Mouse (Mus musculus): ENCODE measurements around the gene Ccdc88a.

Gene Ccdc88a

GRCm38 (mm10) chr11:29373396-29374273, at the start of gene Ccdc88a:
Gene Ccdc88a (plus strand): TSS chr11:29373658.
- DNase-seq: peak; percentile 95

GRCm38 (mm10) chr11:29335505-29335904, 38.0 kb upstream of the Ccdc88a start:
- DNase-seq: no peak

GRCm38 (mm10) chr11:29341259-29341658, 32.2 kb upstream of the Ccdc88a start:
- no peak for DNase-seq

- no peak for DNase-seq
Observed at GRCm38 (mm10) chr11:29344891-29345657, 28.4 kb upstream of the Ccdc88a start.

- no peak for DNase-seq
Observed at GRCm38 (mm10) chr11:29345673-29346286, 27.7 kb upstream of the Ccdc88a start.

GRCm38 (mm10) chr11:29350891-29351290, 22.6 kb upstream of the Ccdc88a start:
- no peak for DNase-seq

GRCm38 (mm10) chr11:29352214-29352613, 21.2 kb upstream of the Ccdc88a start:
- no peak for DNase-seq

- no peak for DNase-seq
Observed at GRCm38 (mm10) chr11:29368161-29368560, 5.3 kb upstream of the Ccdc88a start.

- no peak for DNase-seq
Observed at GRCm38 (mm10) chr11:29373050-29373395, 435 bp upstream of the Ccdc88a start.

- no peak for DNase-seq
Observed at GRCm38 (mm10) chr11:29374274-29374656, 807 bp downstream of the Ccdc88a start.

GRCm38 (mm10) chr11:29376635-29377034, 3.2 kb downstream of the Ccdc88a start:
- DNase-seq: no peak

GRCm38 (mm10) chr11:29378751-29379150, 5.3 kb downstream of the Ccdc88a start:
- DNase-seq: no peak

GRCm38 (mm10) chr11:29383493-29383892, 10.0 kb downstream of the Ccdc88a start:
- no peak for DNase-seq

- no peak for DNase-seq
Observed at GRCm38 (mm10) chr11:29384001-29384400, 10.5 kb downstream of the Ccdc88a start.

- no peak for DNase-seq
Observed at GRCm38 (mm10) chr11:29384617-29385016, 11.2 kb downstream of the Ccdc88a start.

- DNase-seq: no peak
Observed at GRCm38 (mm10) chr11:29389913-29390312, 16.5 kb downstream of the Ccdc88a start.

- no peak for DNase-seq
Observed at GRCm38 (mm10) chr11:29395135-29395746, 21.8 kb downstream of the Ccdc88a start.

- no peak for DNase-seq
Observed at GRCm38 (mm10) chr11:29400374-29400773, 26.9 kb downstream of the Ccdc88a start.

- DNase-seq: no peak
Observed at GRCm38 (mm10) chr11:29406292-29406691, 32.8 kb downstream of the Ccdc88a start.

GRCm38 (mm10) chr11:29423496-29423895, 50.0 kb downstream of the Ccdc88a start:
- DNase-seq: no peak

GRCm38 (mm10) chr11:29428774-29429173, 55.3 kb downstream of the Ccdc88a start:
- no peak for DNase-seq

GRCm38 (mm10) chr11:29431011-29431410, 57.6 kb downstream of the Ccdc88a start:
- DNase-seq: no peak

- DNase-seq: no peak
Observed at GRCm38 (mm10) chr11:29448741-29449140, 75.3 kb downstream of the Ccdc88a start.

Data from kidney, adult 8-10 months (tissue).